Mouse (Mus musculus) colon, adult 2 months (tissue): ENCODE data around the gene Fam98c. TPM values are rescaled to one million over a fixed set of nuclear protein-coding genes. Genes with fewer than 3 reads are reported as not detected.

Experiments used
- polyA plus RNA-seq: library from polyadenylated mRNA; depleted of rRNA; stranded (reverse); fragments of >200 nt; gene quantifications from 2 replicates; pipeline ENCODE4 v1.2.3, GENCODE M21; 2012; rRNA removed

Fam98c gene
- 144 and 173 TPM in 2 replicates for polyA plus RNA-seq

GRCm38 (mm10) chr7:29155838-29156782 is at the start of gene Fam98c:
Gene Fam98c, minus strand, starts transcription at chr7:29156234.

GRCm38 (mm10) chr7:29180077-29180853 is 24.2 kb upstream of the Fam98c start, which contains the start of gene Psmd8:
Gene Psmd8, minus strand, starts transcription at chr7:29180701.

GRCm38 (mm10) chr7:29170066-29170754 is 14.2 kb upstream of the Fam98c start, which contains the start of the genes Ggn and Spred3:
Gene Ggn, plus strand, starts transcription at chr7:29170210.
Gene Spred3, minus strand, starts transcription at chr7:29170411.

GRCm38 (mm10) chr7:29134693-29135386 is 21.2 kb downstream of the Fam98c start, which contains the start of gene Rasgrp4:
Gene Rasgrp4, plus strand, starts transcription at chr7:29134851.

GRCm38 (mm10) chr7:29124970-29125369 is 31.1 kb downstream of the Fam98c start, which contains the start of gene Ryr1:
Gene Ryr1, minus strand, starts transcription at chr7:29125179.

Other genes with a start within 250 kb of the Fam98c start
- gene Actn4, start 193.9 kb downstream of the Fam98c start, polyA plus RNA-seq, result 736 and 739 TPM in 2 replicates
- 191 and 246 TPM in 2 replicates for gene Eif3k, start 174.4 kb downstream of the Fam98c start, polyA plus RNA-seq
- gene Map4k1, start 174.2 kb downstream of the Fam98c start, polyA plus RNA-seq, result 8.9 and 10.3 TPM in 2 replicates
- gene Ryr1, start 31.1 kb downstream of the Fam98c start, polyA plus RNA-seq, result 0.17 and 0.20 TPM in 2 replicates
- 3.9 and 5.3 TPM in 2 replicates for gene Rasgrp4, start 21.4 kb downstream of the Fam98c start, polyA plus RNA-seq
- gene Ggn, start 14.0 kb upstream of the Fam98c start, polyA plus RNA-seq, result 1.0 and 1.4 TPM in 2 replicates
- 4.0 and 4.4 TPM in 2 replicates for gene Spred3, start 14.2 kb upstream of the Fam98c start, polyA plus RNA-seq
- gene Psmd8, start 24.5 kb upstream of the Fam98c start, polyA plus RNA-seq, result 118 and 131 TPM in 2 replicates
- 0.63 and 1.00 TPM in 2 replicates for gene Catsperg1, start 57.8 kb upstream of the Fam98c start, polyA plus RNA-seq
- gene Kcnk6, start 76.3 kb upstream of the Fam98c start, polyA plus RNA-seq, result 110 and 162 TPM in 2 replicates
- gene Yif1b, start 82.1 kb upstream of the Fam98c start, polyA plus RNA-seq, result 109 and 125 TPM in 2 replicates
- gene 2200002D01Rik, start 92.2 kb upstream of the Fam98c start, polyA plus RNA-seq, result 415 and 444 TPM in 2 replicates
- gene Spint2, start 125.7 kb upstream of the Fam98c start, polyA plus RNA-seq, result 1,983 and 2,067 TPM in 2 replicates
- 157 and 212 TPM in 2 replicates for gene Ppp1r14a, start 133.1 kb upstream of the Fam98c start, polyA plus RNA-seq
- 0.69 and 1.6 TPM in 2 replicates for gene Dpf1, start 147.7 kb upstream of the Fam98c start, polyA plus RNA-seq